Mouse (Mus musculus) E14TG2a.4 (cell line): Measurements from ENCODE around the gene Bcr.

Source experiments
- H3K27me3 ChIP-seq: 2 replicates; pipeline ENCODE4 v1.6.1; 2014; ENCODE audit warnings: low read length, control low read depth; ENCODE audit not compliant: insufficient read depth
- H3K36me3 ChIP-seq: 2 replicates; pipeline ENCODE4 v1.6.1; 2014; ENCODE audit warnings: low read length, control low read depth; ENCODE audit not compliant: insufficient read depth
- H3K4me1 ChIP-seq: replicated peaks from 2 replicates; pipeline ENCODE4 v1.6.1; 2014; ENCODE audit warnings: low read depth, low read length, control low read depth
- H3K4me3 ChIP-seq: replicated peaks from 2 replicates; pipeline ENCODE4 v1.5.1; 2014; ENCODE audit warnings: mild to moderate bottlenecking, low read length
- H3K9me3 ChIP-seq: 2 replicates; pipeline ENCODE4 v1.6.1; 2014; ENCODE audit warnings: low read length, control low read depth
- CTCF ChIP-seq: conservative IDR thresholded peaks from 2 replicates; pipeline ENCODE4 v1.5.1; 2014; ENCODE audit warnings: low read length
- NANOG ChIP-seq: IDR thresholded peaks from 2 replicates; pipeline ENCODE4 v1.6.1; 2014; ENCODE audit warnings: borderline replicate concordance, low read length, mixed read lengths
- POU5F1 ChIP-seq: IDR thresholded peaks from 2 replicates; pipeline ENCODE4 v1.6.1; 2014; ENCODE audit warnings: low read length, borderline replicate concordance

Bcr gene

GRCm38 (mm10) chr10:75105099-75105461 lies 44.7 kb downstream of the Bcr start:
- Histone ChIP-seq H3K27me3 (no peaks in the 10 kb centered on the region), H3K9me3 (no peaks in the 10 kb centered on the region), H3K4me3 (no peak overlapping the region), H3K4me1 (peaks cover 70% of the 10 kb centered on the region), H3K36me3 (no peaks in the 10 kb centered on the region)
- TF ChIP-seq NANOG (no peak), POU5F1 (no peak), CTCF (no peak)

GRCm38 (mm10) chr10:75105687-75106086 lies 45.3 kb downstream of the Bcr start:
- Histone ChIP-seq H3K4me3 (no peak overlapping the region), H3K9me3 (no peaks in the 10 kb centered on the region), H3K27me3 (no peaks in the 10 kb centered on the region), H3K36me3 (no peaks in the 10 kb centered on the region), H3K4me1 (peaks cover 66% of the 10 kb centered on the region)
- TF ChIP-seq POU5F1 = no peak
- TF ChIP-seq CTCF = no peak
- no peak for TF ChIP-seq NANOG

GRCm38 (mm10) chr10:75106940-75107381 lies 46.6 kb downstream of the Bcr start:
- H3K9me3 ChIP-seq = no peaks in the 10 kb centered on the region
- no peak for TF ChIP-seq NANOG
- no peak for TF ChIP-seq POU5F1
- no peak for TF ChIP-seq CTCF

GRCm38 (mm10) chr10:75108092-75108491 lies 47.7 kb downstream of the Bcr start:
- H3K36me3 ChIP-seq = no peaks in the 10 kb centered on the region
- H3K9me3 ChIP-seq = no peaks in the 10 kb centered on the region
- TF ChIP-seq NANOG = no peak
- TF ChIP-seq POU5F1 = no peak
- no peak for TF ChIP-seq CTCF
- H3K27me3 ChIP-seq = no peaks in the 10 kb centered on the region
- H3K4me1 ChIP-seq = peaks cover 71% of the 10 kb centered on the region
- H3K4me3 ChIP-seq = no peak overlapping the region

More at GRCm38 (mm10) chr10:75106940-75107381, 46.6 kb downstream of the Bcr start:
- H3K27me3 ChIP-seq = no peaks in the 10 kb centered on the region
- H3K36me3 ChIP-seq = no peaks in the 10 kb centered on the region
- peaks cover 71% of the 10 kb centered on the region for H3K4me1 ChIP-seq
- H3K4me3 ChIP-seq = no peak overlapping the region

DNA sequence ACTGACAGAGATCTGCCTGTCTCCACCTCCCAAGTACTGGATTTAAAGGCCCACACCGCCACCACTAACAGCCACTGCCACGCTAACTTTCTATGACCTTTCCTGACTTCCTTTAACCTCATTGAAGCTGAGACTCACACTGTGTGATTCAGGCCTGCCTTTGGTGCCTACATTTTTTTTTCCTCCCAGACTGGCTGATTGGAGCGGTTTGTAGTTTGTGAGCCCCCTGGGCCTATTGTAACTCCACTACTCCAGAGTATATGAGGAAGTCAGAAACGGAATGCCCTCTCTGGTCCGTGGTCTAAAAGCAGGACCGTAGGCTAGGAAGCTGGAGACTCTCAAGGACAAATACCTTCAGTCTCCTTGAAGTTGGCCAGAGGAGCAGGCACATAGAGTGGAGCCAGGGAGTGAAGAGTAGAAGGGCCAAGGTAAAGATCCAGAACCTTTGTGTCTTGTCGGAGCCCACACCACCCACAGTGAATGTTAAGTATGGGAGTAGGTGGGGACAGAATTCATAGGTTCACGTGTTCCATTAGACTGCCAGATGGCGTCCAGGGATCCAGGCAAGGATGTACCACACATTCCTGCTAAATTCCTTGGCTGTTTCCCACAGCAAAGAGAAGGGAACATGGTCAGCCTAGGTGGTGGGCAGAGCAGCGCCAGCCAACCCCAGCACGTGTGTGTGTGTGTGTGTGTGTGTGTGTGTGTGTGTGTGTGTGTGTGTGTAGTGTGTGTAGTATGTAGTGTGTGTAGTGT lies 51.2 kb downstream of the Bcr start:
- H3K4me1 ChIP-seq = peaks cover 41% of the 10 kb centered on the region
- H3K27me3 ChIP-seq = no peaks in the 10 kb centered on the region
- TF ChIP-seq POU5F1 = no peak
- no peak for TF ChIP-seq CTCF
- TF ChIP-seq NANOG = no peak
- no peaks in the 10 kb centered on the region for H3K9me3 ChIP-seq
- H3K4me3 ChIP-seq = no peak overlapping the region
- no peaks in the 10 kb centered on the region; the same call in 1 of the 2 replicates for H3K36me3 ChIP-seq

DNA sequence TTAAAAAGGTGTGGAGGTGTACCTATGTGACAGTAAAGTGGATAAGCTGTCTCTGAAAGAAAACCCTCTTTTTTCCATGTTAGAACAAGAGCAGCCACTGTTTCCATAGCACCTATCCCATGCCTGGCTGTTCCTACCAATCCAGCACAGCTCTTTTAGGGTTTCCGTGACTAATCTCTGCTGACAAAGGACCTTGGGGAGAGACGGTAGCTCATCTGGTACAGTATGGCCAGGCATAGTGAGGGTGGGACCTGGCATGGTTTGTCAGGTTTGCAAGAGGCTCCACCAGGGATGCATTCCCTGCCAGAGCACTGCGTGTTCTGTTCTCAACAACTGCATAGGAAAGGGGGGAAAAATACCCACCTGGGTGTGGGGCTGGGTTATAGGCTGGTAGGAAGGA lies 52.0 kb downstream of the Bcr start:
- no peak overlapping the region for H3K4me3 ChIP-seq

GRCm38 (mm10) chr10:75113620-75114019 lies 53.2 kb downstream of the Bcr start:
- TF ChIP-seq NANOG = no peak
- no peak overlapping the region for H3K4me3 ChIP-seq
- H3K9me3 ChIP-seq = no peaks in the 10 kb centered on the region
- H3K4me1 ChIP-seq = peaks cover 49% of the 10 kb centered on the region
- H3K27me3 ChIP-seq = no peaks in the 10 kb centered on the region
- H3K36me3 ChIP-seq = no peaks in the 10 kb centered on the region; the same call in 1 of the 2 replicates

More for the DNA sequence above, 52.0 kb downstream of the Bcr start:
- TF ChIP-seq CTCF = no peak
- no peak for TF ChIP-seq NANOG
- no peak for TF ChIP-seq POU5F1
- Histone ChIP-seq H3K36me3 (no peaks in the 10 kb centered on the region; the same call in 1 of the 2 replicates), H3K4me1 (peaks cover 42% of the 10 kb centered on the region), H3K9me3 (no peaks in the 10 kb centered on the region), H3K27me3 (no peaks in the 10 kb centered on the region)

DNA sequence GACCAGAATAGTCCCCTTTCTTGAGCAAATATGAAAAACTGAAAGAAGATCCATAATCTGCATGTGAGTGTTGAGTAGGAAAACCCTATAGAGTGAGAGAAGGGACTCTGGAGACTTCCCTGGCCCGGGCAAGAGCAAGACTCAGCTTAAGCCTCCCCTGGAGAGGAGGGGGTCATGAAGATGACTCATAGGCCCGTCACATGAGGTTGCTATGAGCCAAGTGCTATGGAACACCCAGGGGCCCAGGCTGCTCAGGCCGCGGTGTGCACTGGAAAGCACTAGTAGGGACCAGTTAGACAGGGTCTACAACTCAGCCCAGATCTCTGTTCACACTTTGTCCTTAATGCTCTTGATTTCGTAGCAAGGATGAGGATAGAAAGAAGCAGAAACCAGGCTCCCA lies 54.8 kb downstream of the Bcr start:
- Histone ChIP-seq H3K4me3 (no peak overlapping the region), H3K4me1 (peaks cover 51% of the 10 kb centered on the region), H3K27me3 (no peaks in the 10 kb centered on the region), H3K9me3 (no peaks in the 10 kb centered on the region), H3K36me3 (no peaks in the 10 kb centered on the region; the same call in 1 of the 2 replicates)
- TF ChIP-seq NANOG = no peak

DNA sequence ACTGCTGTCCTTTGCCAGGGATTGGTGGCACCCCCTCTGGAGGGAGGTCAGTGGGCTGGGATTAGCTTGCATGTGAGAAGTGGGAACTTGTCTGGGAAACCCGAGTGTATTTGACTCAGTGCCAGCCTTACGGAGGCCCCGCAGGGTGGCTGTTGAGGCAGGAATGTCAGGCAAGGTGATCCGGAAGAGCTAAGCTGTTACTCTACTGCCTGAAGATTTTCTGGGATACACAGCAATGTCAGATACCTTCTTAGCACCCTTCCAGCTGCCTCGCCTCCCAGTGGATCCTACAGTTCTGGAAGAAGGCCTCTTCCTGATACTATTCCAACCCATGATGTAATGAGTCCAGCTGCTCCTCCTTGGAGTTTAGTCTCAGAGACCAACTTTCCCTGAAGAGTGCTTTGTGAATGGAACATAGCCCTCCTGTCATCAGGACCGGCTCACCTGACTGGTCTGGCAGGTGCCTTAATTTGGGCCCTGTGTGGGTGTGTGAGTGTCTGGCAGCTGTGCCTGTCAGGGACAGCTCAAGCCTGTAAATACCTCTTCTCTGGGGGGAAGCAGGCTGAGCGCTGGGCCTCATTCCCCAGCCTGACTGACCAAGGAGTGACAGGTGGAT lies 56.6 kb downstream of the Bcr start:
- H3K27me3 ChIP-seq = no peaks in the 10 kb centered on the region
- H3K36me3 ChIP-seq = no peaks in the 10 kb centered on the region; the same call in 1 of the 2 replicates
- no peak overlapping the region for H3K4me3 ChIP-seq
- peaks cover 51% of the 10 kb centered on the region for H3K4me1 ChIP-seq
- H3K9me3 ChIP-seq = no peaks in the 10 kb centered on the region
- TF ChIP-seq CTCF = no peak
- no peak for TF ChIP-seq NANOG
- no peak for TF ChIP-seq POU5F1
